Mouse (Mus musculus) left cerebral cortex, adult 18-20 months (tissue): ENCODE measurements around the gene Pcbp2. TPM values are rescaled to one million over a fixed set of nuclear protein-coding genes. Genes with fewer than 3 reads are reported as not detected.

Experiments used
- DNase-seq, 2 experiments: peaks; one replicate each; pipeline ENCODE4 v3.0.0; 2021 to 2022; ENCODE audit warnings: low spot score in 2 of 2, mixed read lengths in 1 of 2
- total RNA-seq, 2 experiments: library from RNA; stranded (reverse); gene quantifications; 2 replicates each; pipeline ENCODE4 v1.2.3; 2021

Pcbp2 gene
- total RNA-seq, 2 experiments from 2014 or later: 499 to 503 TPM

- no peak for DNase-seq
These were observed 49.1 kb downstream of the Pcbp2 start for GRCm38 (mm10) chr15:102519211-102520141.

DNA sequence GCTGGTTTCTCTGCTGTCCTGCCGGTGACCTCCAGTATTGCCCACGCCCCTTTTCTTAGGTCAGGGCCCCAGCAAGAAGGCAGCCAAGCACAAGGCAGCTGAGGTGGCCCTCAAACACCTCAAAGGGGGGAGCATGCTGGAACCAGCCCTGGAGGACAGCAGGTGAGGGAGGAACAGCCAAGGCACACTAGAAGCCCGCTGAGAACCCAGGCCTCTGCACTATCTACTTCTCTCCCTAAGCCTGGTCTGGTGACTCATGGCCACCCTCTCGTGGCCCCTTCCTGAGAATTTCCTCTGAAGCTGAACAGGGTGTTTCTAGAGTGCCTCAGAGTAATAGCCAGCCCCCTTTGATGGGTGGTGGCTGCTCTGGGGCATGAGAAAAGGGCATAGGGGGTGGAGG, 50.1 kb downstream of the Pcbp2 start:
- DNase-seq: no peak

- no peak for DNase-seq
These were observed 51.1 kb downstream of the Pcbp2 start for GRCm38 (mm10) chr15:102521480-102521879.

- DNase-seq: peak; percentile 80 to 83
These were observed 54.6 kb downstream of the Pcbp2 start, which contains the start of gene Npff for GRCm38 (mm10) chr15:102524892-102525485. Gene Npff (minus strand): TSS chr15:102524942.

DNA sequence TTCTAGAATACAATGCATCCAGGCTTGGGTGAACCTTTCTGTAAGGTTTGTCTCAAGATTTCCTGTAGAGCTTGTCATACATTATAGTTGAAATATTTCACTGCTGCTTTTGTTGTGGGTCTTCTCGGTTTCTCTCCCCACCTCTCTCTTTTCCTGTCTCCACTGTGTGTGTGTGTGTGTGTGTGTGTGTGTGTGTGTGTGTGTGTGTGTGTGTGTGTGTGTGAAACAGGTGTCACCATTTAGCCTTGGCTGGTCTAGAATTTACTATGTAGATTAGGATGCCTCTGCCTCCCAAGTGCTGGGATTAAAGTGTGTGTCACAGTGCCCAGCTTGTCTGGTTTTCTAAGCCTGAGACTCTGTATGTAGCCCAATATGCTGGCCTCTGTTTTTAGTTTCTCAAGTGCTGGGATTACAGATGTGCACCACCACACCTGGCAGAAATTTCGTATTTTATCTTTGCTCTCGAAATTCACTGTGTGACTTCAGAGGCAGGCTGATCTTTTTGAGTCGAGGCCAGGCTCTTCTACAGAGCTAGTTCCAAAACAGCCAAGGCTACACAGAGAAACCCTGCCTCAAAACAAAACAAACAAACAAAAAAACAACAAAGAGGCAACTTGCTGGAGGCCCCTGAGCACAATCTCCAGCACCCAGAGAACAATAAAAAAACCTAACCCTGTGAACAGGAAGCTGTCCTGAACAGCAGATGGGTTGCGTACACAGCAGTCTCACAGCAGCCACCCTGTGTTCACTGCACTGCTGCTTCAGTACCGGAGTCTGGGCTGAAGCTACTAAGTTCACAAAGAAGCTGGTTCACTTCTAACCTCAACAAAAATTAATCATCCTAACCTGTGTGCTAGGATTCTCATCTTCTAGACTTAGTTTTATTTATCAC, 56.0 kb downstream of the Pcbp2 start:
- DNase-seq: no peak

DNA sequence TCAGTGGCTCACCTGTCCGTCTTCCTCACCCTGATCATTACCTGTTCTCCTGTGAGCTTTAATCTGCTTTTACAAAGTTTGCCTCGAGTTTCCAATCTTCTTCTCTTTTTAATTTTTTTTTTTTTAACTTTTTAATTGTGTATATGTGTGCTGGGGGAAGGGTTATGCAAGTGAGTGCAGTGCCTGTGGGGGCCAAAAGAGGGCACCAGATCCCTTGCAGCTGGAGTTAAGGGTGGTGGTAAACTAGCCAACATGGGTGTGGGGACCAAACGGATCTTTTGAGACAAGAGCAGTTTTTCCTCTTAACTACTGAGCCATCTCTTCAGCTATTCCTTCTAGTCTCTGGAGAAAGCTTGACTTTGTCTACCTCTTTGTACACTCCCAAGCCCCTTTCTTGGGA, 57.6 kb downstream of the Pcbp2 start:
- no peak for DNase-seq

DNA sequence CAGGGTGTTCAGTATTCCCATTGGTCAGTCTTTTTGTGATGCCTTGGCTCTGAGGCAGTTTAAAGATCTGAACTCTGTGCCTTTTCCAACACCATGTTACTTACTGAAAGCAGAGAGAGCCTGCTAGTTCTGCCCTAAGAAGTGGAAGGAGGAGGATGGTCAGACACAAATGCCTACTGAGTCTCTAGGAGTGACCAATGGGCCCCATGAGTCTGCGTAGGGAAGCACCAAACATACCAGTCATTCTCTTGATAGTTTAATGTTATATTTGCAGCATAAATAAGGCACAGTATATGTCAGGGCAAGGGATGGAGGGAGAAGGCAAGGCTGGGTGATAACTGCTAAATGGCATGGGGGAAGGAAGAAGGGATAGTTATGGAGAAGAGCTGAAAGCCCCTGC, 58.1 kb downstream of the Pcbp2 start:
- no peak for DNase-seq

DNA sequence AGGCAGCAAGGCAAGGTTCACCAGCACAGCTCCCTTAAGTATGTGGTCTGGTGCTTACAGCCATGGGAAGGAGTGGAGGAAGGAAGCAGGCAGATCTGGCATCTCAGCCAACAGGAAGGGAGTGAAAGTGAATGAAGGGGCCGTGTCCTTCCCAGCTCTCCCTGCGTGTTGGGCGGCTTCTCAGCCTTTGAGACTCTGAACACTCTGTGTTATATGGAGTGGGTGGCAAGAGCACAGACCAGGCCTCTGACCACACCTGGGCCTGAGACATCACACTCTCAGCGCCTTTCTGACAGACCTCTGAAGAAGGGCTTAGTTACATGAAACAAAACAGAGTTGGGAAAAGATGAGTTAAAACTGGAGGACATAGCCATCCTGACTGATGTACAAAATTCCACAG, 60.2 kb downstream of the Pcbp2 start:
- DNase-seq: no peak

DNA sequence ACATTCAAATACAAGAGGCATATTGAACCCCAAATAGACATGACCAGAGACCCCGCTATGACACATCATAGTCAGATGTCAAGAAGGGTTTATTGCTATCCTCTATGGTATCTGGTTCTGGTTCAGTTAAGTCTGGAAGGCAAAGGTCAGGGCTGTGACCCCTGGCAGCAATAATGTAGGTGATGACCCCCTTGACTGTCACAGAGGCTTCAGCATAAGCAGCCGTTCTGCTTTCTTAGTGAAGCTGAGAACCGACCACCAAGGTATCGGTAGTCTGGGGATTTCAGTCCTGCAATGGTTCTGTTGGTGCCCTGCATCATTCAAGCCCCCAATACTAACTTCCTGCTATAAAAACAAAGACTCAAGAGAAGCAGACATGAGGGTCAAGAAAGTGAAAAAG, 61.2 kb downstream of the Pcbp2 start:
- DNase-seq: no peak

GRCm38 (mm10) chr15:102532106-102532900, 62.0 kb downstream of the Pcbp2 start:
- DNase-seq: no peak

DNA sequence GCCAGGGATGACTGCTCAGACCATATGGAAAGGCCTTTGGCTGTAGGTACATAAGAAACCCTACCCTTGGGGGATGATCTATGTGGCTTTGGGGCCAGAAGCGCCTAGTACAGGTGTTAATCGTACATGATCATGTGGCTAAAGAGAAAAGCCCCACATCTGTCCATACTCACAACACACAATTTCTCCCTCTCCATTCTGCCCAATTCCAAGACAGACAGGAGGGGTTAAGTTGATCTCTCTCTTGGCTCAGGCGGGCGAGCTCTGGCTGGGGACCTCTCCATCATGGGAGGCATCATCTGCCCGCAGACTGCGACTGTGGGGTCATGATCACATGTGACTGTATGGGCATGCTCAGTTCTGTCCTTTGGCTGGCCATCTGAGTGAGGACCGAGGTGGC, 63.6 kb downstream of the Pcbp2 start:
- DNase-seq: no peak

GRCm38 (mm10) chr15:102544801-102545200, 74.5 kb downstream of the Pcbp2 start:
- DNase-seq: no peak

GRCm38 (mm10) chr15:102546246-102546645, 75.9 kb downstream of the Pcbp2 start:
- no peak for DNase-seq

DNA sequence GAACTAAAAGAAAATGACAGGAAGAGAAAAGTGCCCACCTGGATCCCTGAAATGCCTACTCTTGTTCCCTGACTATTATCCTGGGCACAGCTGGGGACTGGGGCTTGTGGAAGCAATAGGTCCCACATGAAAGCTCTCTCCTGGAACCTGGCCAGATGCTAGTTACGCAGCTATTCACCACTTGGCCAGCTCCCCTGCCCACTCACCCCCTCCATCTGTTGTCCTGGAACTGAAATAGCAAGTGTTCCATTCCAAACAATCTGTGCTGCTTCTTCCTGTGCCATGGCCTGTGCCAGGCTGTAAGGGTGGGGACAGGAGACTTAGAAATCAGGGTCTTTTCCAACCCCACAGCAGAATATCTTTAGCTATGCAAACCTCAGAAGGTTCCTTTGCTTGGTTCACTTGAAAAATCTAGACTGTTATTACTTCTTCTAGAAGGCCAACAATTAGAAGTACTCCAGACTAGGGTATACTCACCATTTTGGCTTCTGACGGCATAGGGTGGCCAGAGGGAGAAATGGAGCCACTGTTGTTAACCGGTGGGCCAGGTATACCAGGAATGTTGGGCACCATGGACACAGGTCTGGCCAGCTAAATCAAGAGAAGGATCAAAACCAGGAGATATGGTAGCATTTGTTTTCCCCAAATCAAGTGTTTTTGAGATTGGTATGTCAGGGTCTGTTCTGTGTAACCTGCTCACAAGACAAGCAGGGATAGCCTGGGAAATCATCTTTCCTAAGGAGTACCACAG, 76.5 kb downstream of the Pcbp2 start:
- DNase-seq: peak; percentile 90 to 92

GRCm38 (mm10) chr15:102547478-102547877, 77.1 kb downstream of the Pcbp2 start:
- DNase-seq: no peak

Other genes with a start within 250 kb of the Pcbp2 start
- gene Itgb7, start 238.6 kb upstream of the Pcbp2 start, total RNA-seq: 1 to 10 TPM in 1 of 2 experiments, under 1 TPM in 1; 0.91 to 1.1 TPM
- gene Rarg, start 213.0 kb upstream of the Pcbp2 start, total RNA-seq: 10 to 100 TPM; 12.8 to 15.7 TPM
- gene Gm9918, start 200.0 kb upstream of the Pcbp2 start, total RNA-seq: not detected
- 10 to 100 TPM; 42.8 to 44.5 TPM for gene Mfsd5, start 191.1 kb upstream of the Pcbp2 start, total RNA-seq
- gene Espl1, start 174.3 kb upstream of the Pcbp2 start, total RNA-seq: 1 to 10 TPM in 1 of 2 experiments, under 1 TPM in 1; 0.77 to 1.4 TPM
- 100 to 1,000 TPM; 467 to 479 TPM for gene Pfdn5, start 144.4 kb upstream of the Pcbp2 start, total RNA-seq
- gene Myg1, start 138.8 kb upstream of the Pcbp2 start, total RNA-seq: 10 to 100 TPM; 55.5 to 61.0 TPM
- gene Aaas, start 119.8 kb upstream of the Pcbp2 start, total RNA-seq: 10 to 100 TPM; 15.5 to 18.3 TPM
- gene Sp7, start 103.4 kb upstream of the Pcbp2 start, total RNA-seq: under 1 TPM; 0.44 to 0.68 TPM
- 10 to 100 TPM; 23.8 to 32.2 TPM for gene Sp1, start 64.4 kb upstream of the Pcbp2 start, total RNA-seq
- 1 to 10 TPM; 1.7 to 2.1 TPM for gene Amhr2, start 25.2 kb upstream of the Pcbp2 start, total RNA-seq
- 10 to 100 TPM; 55.0 to 57.5 TPM for gene Prr13, start 11.5 kb upstream of the Pcbp2 start, total RNA-seq
- gene Gm10337, start 33.2 kb downstream of the Pcbp2 start, total RNA-seq: not detected
- 10 to 100 TPM; 94.3 to 97.3 TPM for gene Map3k12, start 46.5 kb downstream of the Pcbp2 start, total RNA-seq
- 10 to 100 TPM; 28.8 to 30.3 TPM for gene Tarbp2, start 47.7 kb downstream of the Pcbp2 start, total RNA-seq
- gene Npff, start 54.4 kb downstream of the Pcbp2 start, total RNA-seq: 1 to 10 TPM; 2.3 to 3.8 TPM
- not detected for gene Gm28047, start 154.5 kb downstream of the Pcbp2 start, total RNA-seq
- 10 to 100 TPM; 33.9 to 36.3 TPM for gene Atf7, start 154.9 kb downstream of the Pcbp2 start, total RNA-seq
- 10 to 100 TPM in 1 of 2 experiments, 1 to 10 TPM in 1; 7.8 to 11.6 TPM for gene Atp5g2, start 201.8 kb downstream of the Pcbp2 start, total RNA-seq